Mouse (Mus musculus) spleen, adult 2 months (tissue): ENCODE results near the gene Bcl2l14.

Experiments used
- CTCF ChIP-seq: fragments of 200-500 bp; IDR thresholded peaks from 2 replicates; pipeline ENCODE4 v1.5.1; 2011; ENCODE audit warnings: mild to moderate bottlenecking, inconsistent platforms; ENCODE audit not compliant: insufficient read depth, insufficient read length, insufficient replicate concordance; ENCODE audit errors: extremely low read depth
- POLR2A ChIP-seq: fragments of 200-500 bp; IDR thresholded peaks from 2 replicates; pipeline ENCODE4 v1.6.1; 2011; ENCODE audit warnings: low read depth, low read length, inconsistent platforms

DNA sequence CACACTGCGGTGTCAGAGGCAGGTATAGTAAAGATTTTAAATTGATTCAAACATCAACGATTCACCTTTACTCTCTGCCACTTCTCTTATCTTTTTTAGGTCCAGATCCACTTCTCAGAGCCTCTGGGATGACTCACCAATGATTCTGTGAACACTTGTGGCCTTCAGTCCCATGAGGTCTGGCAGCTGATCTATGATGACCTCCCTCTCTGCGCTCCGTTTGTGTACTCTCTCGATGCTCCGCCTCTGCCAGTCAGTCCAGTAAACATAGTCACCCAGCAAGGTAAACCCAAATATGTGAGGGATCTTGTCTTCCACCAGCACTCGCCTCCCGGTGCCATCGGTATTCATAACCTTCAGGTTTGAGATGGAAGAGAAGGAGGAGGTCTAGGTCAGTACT is 90.2 kb downstream of the Bcl2l14 start:
- TF ChIP-seq CTCF (no peak), POLR2A (no peak)
